Mouse (Mus musculus): ENCODE results near the gene Grin3b. TPM values are rescaled to one million over a fixed set of nuclear protein-coding genes. Genes with fewer than 3 reads are reported as not detected.
A peak's percentile ranks its signal among the peaks of the same experiment; 100 is the strongest.

Gene Grin3b
- polyA plus RNA-seq, 1 experiment from 2014 or later: 0.08 TPM

GRCm38 (mm10) chr10:80013609-80014008 lies 43.1 kb downstream of the Grin3b start:
- peaks cover 24% of the 10 kb centered on the region for H3K4me1 ChIP-seq (ENCODE audit: control insufficient read depth, low read depth, low read length)
- no peak for ATAC-seq (ENCODE audit: low read depth)
- H3K9me3 ChIP-seq (replicated peaks; ENCODE audit: control insufficient read depth, low read length): peaks cover 13% of the 10 kb centered on the region
- H3K4me3 ChIP-seq (ENCODE audit: low read depth, low read length): no peak overlapping the region
- H3K4me2 ChIP-seq (ENCODE audit: low read depth, low read length): no peak overlapping the region
- 80% methylated on average over 25 of the region's 25 CpGs for WGBS (ENCODE audit: insufficient replicate concordance)
- no peak overlapping the region for H3K27ac ChIP-seq (ENCODE audit: low read length)
- no peak overlapping the region for H3K9ac ChIP-seq (ENCODE audit: low read depth, low read length)
- H3K27me3 ChIP-seq (ENCODE audit: control insufficient read depth, insufficient read depth, low read depth, low read length): peaks cover 2% of the 10 kb centered on the region; the same call in 1 of the 2 replicates
- peaks cover 49% of the 10 kb centered on the region for H3K36me3 ChIP-seq (ENCODE audit: control insufficient read depth, insufficient read depth)

- Histone ChIP-seq H3K9ac (ENCODE audit: low read depth, low read length) (no peak overlapping the region), H3K27me3 (ENCODE audit: control insufficient read depth, insufficient read depth, low read depth, low read length) (peaks cover 2% of the 10 kb centered on the region; the same call in 1 of the 2 replicates), H3K4me2 (ENCODE audit: low read depth, low read length) (no peak overlapping the region), H3K4me3 (ENCODE audit: low read depth, low read length) (no peak overlapping the region), H3K4me1 (ENCODE audit: control insufficient read depth, low read depth, low read length) (peaks cover 35% of the 10 kb centered on the region), H3K27ac (ENCODE audit: low read length) (no peak overlapping the region), H3K9me3 (replicated peaks; ENCODE audit: control insufficient read depth, low read length) (peaks cover 13% of the 10 kb centered on the region), H3K36me3 (ENCODE audit: control insufficient read depth, insufficient read depth) (peaks cover 39% of the 10 kb centered on the region)
- 56% methylated on average over 28 of the region's 28 CpGs for WGBS (ENCODE audit: insufficient replicate concordance)
- ATAC-seq (ENCODE audit: low read depth): no peak
Measured at GRCm38 (mm10) chr10:80014484-80015290, 44.2 kb downstream of the Grin3b start.

GRCm38 (mm10) chr10:80015583-80015982 lies 45.1 kb downstream of the Grin3b start:
- no peak overlapping the region for H3K9ac ChIP-seq (ENCODE audit: low read depth, low read length)
- no peak overlapping the region for H3K4me3 ChIP-seq (ENCODE audit: low read depth, low read length)
- no peak overlapping the region for H3K4me2 ChIP-seq (ENCODE audit: low read depth, low read length)
- H3K36me3 ChIP-seq (ENCODE audit: control insufficient read depth, insufficient read depth): peaks cover 30% of the 10 kb centered on the region
- H3K27me3 ChIP-seq (ENCODE audit: control insufficient read depth, insufficient read depth, low read depth, low read length): peaks cover 2% of the 10 kb centered on the region; the same call in 1 of the 2 replicates
- 80% methylated on average over 10 of the region's 10 CpGs for WGBS (ENCODE audit: insufficient replicate concordance)
- no peak for ATAC-seq (ENCODE audit: low read depth)
- H3K9me3 ChIP-seq (replicated peaks; ENCODE audit: control insufficient read depth, low read length): peaks cover 4% of the 10 kb centered on the region; the same call in 1 of the 2 replicates
- H3K27ac ChIP-seq (ENCODE audit: low read length): no peak overlapping the region
- H3K4me1 ChIP-seq (ENCODE audit: control insufficient read depth, low read depth, low read length): peaks cover 37% of the 10 kb centered on the region

DNA sequence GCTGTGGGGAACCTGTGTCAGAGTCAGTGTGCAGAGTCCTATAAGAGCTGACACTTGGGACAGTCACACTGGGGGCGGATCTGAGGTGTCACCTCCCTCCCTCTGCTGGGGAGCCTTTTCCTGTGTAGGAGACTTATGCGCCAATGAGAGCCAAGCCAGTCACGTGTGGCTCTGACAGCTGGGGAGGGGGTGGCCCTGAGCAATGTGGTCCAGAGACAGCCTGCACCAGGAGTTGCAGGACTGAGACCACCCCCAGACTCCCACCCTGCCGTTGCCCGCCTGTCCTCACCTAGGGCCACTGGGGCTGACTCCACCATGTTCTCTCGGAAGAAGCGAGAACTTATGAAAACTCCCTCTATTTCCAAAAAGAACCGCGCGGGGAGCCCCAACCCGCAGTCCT lies 46.0 kb downstream of the Grin3b start, which contains the start of gene Arhgap45:
Arhgap45 (plus strand) TSS at position 143 of the 400 bp plus-strand sequence.
- peak within 1 kb of the TSS; percentile 74 for H3K27ac ChIP-seq (ENCODE audit: low read length)
- peaks cover 20% of the 10 kb centered on the region; the same call in 1 of the 2 replicates for H3K36me3 ChIP-seq (ENCODE audit: control insufficient read depth, insufficient read depth)
- peak within 1 kb of the TSS; percentile 65 for H3K4me2 ChIP-seq (ENCODE audit: low read depth, low read length)
- H3K4me3 ChIP-seq (ENCODE audit: low read depth, low read length): peak within 1 kb of the TSS; percentile 60
- H3K9me3 ChIP-seq (replicated peaks; ENCODE audit: control insufficient read depth, low read length): no peaks in the 10 kb centered on the region
- H3K9ac ChIP-seq (ENCODE audit: low read depth, low read length): peak within 1 kb of the TSS; percentile 61
- H3K4me1 ChIP-seq (ENCODE audit: control insufficient read depth, low read depth, low read length): peaks cover 37% of the 10 kb centered on the region
- H3K27me3 ChIP-seq (ENCODE audit: control insufficient read depth, insufficient read depth, low read depth, low read length): peaks cover 2% of the 10 kb centered on the region; the same call in 1 of the 2 replicates
- 7% methylated on average over 11 of the region's 11 CpGs for WGBS (ENCODE audit: insufficient replicate concordance)
- ATAC-seq (ENCODE audit: low read depth): peak; percentile 61

GRCm38 (mm10) chr10:80016931-80017330 lies 46.4 kb downstream of the Grin3b start:
- ATAC-seq (ENCODE audit: low read depth): no peak
- H3K27me3 ChIP-seq (ENCODE audit: control insufficient read depth, insufficient read depth, low read depth, low read length): peaks cover 2% of the 10 kb centered on the region; the same call in 1 of the 2 replicates
- H3K4me1 ChIP-seq (ENCODE audit: control insufficient read depth, low read depth, low read length): peaks cover 37% of the 10 kb centered on the region
- WGBS (ENCODE audit: insufficient replicate concordance): 17% methylated on average over 10 of the region's 10 CpGs
- H3K9me3 ChIP-seq (replicated peaks; ENCODE audit: control insufficient read depth, low read length): no peaks in the 10 kb centered on the region
- peak overlapping the region; percentile 60 for H3K4me3 ChIP-seq (ENCODE audit: low read depth, low read length)
- H3K9ac ChIP-seq (ENCODE audit: low read depth, low read length): peak overlapping the region; percentile 61
- H3K4me2 ChIP-seq (ENCODE audit: low read depth, low read length): peak overlapping the region; percentile 65
- H3K36me3 ChIP-seq (ENCODE audit: control insufficient read depth, insufficient read depth): peaks cover 16% of the 10 kb centered on the region; the same call in 1 of the 2 replicates
- H3K27ac ChIP-seq (ENCODE audit: low read length): peak overlapping the region; percentile 74

DNA sequence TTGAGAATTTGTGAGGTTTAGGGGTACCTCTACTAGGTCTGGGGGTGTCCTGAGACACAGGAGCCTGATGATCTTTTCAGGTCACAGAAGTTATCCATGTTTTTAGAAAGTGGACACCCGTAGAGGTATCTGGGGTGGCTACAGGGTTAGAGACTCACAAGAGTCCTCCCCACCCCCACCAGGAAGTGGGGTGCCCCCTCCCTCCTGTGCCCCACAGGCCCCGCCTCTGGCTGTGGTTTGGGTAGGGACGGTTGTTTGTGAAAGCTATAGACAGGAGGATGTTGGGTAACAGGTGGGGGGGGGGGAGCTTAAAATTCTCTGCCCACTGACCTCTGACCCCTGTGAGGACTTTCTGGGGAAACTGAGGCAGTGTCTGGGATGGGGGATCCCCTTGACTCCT lies 46.8 kb downstream of the Grin3b start:
- Histone ChIP-seq H3K4me2 (ENCODE audit: low read depth, low read length) (peak overlapping the region; percentile 65), H3K4me3 (ENCODE audit: low read depth, low read length) (peak overlapping the region; percentile 60), H3K27ac (ENCODE audit: low read length) (peak overlapping the region; percentile 74), H3K9ac (ENCODE audit: low read depth, low read length) (peak overlapping the region; percentile 61), H3K4me1 (ENCODE audit: control insufficient read depth, low read depth, low read length) (peaks cover 37% of the 10 kb centered on the region), H3K27me3 (ENCODE audit: control insufficient read depth, insufficient read depth, low read depth, low read length) (peaks cover 2% of the 10 kb centered on the region; the same call in 1 of the 2 replicates), H3K9me3 (replicated peaks; ENCODE audit: control insufficient read depth, low read length) (no peaks in the 10 kb centered on the region), H3K36me3 (ENCODE audit: control insufficient read depth, insufficient read depth) (peaks cover 18% of the 10 kb centered on the region; the same call in 1 of the 2 replicates)
- WGBS (ENCODE audit: insufficient replicate concordance): 8% methylated on average over 3 of the region's 3 CpGs
- peak; percentile 48 for ATAC-seq (ENCODE audit: low read depth)

DNA sequence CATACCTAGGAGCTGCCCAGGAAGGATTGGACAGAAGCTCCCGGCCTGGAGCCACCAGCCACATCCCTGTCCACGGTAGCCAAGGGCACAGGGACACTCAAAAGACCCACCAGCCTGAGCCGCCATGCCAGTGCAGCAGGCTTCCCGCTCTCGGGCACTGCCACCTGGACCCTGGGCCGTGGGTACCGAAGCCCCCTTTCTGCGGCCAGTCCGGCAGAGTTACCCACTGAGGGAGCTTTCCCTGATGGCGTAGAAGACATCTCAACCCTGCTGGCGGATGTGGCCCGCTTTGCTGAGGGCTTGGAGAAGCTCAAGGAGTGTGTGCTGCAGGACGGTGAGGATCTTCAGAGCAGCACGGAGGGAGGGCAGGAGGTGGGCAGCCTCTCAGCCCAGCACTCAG lies 47.3 kb downstream of the Grin3b start:
- H3K9me3 ChIP-seq (replicated peaks; ENCODE audit: control insufficient read depth, low read length): no peaks in the 10 kb centered on the region
- H3K9ac ChIP-seq (ENCODE audit: low read depth, low read length): peak overlapping the region; percentile 61
- H3K36me3 ChIP-seq (ENCODE audit: control insufficient read depth, insufficient read depth): peaks cover 16% of the 10 kb centered on the region; the same call in 1 of the 2 replicates
- peaks cover 2% of the 10 kb centered on the region; the same call in 1 of the 2 replicates for H3K27me3 ChIP-seq (ENCODE audit: control insufficient read depth, insufficient read depth, low read depth, low read length)
- 32% methylated on average over 14 of the region's 14 CpGs for WGBS (ENCODE audit: insufficient replicate concordance)
- no peak for ATAC-seq (ENCODE audit: low read depth)
- peaks cover 37% of the 10 kb centered on the region for H3K4me1 ChIP-seq (ENCODE audit: control insufficient read depth, low read depth, low read length)
- H3K4me3 ChIP-seq (ENCODE audit: low read depth, low read length): peak overlapping the region; percentile 60
- peak overlapping the region; percentile 63 for H3K27ac ChIP-seq (ENCODE audit: low read length)
- H3K4me2 ChIP-seq (ENCODE audit: low read depth, low read length): peak overlapping the region; percentile 65

GRCm38 (mm10) chr10:80018739-80019297 lies 48.3 kb downstream of the Grin3b start:
- Histone ChIP-seq H3K36me3 (ENCODE audit: control insufficient read depth, insufficient read depth) (peaks cover 9% of the 10 kb centered on the region; the same call in 1 of the 2 replicates), H3K27ac (ENCODE audit: low read length) (peak overlapping the region; percentile 72), H3K9me3 (replicated peaks; ENCODE audit: control insufficient read depth, low read length) (no peaks in the 10 kb centered on the region), H3K27me3 (ENCODE audit: control insufficient read depth, insufficient read depth, low read depth, low read length) (no peaks in the 10 kb centered on the region), H3K4me1 (ENCODE audit: control insufficient read depth, low read depth, low read length) (peaks cover 41% of the 10 kb centered on the region), H3K9ac (ENCODE audit: low read depth, low read length) (peak overlapping the region; percentile 19), H3K4me3 (ENCODE audit: low read depth, low read length) (peak overlapping the region; percentile 39), H3K4me2 (ENCODE audit: low read depth, low read length) (peak overlapping the region; percentile 58)
- peak; percentile 60 for ATAC-seq (ENCODE audit: low read depth)
- WGBS (ENCODE audit: insufficient replicate concordance): 4% methylated on average over 15 of the region's 15 CpGs
